Mouse (Mus musculus): ENCODE measurements around the gene 1700001L19Rik. TPM values are rescaled to one million over a fixed set of nuclear protein-coding genes. Genes with fewer than 3 reads are reported as not detected.

The 1700001L19Rik gene
- polyA plus RNA-seq (2012; rRNA removed): 14.6 and 20.3 TPM in 2 replicates

- DNase-seq (ENCODE audit: extremely low spot score in 1 of 2, low spot score in 1 of 2): peak in 1 of 2 experiments; percentile 63
Measured at GRCm38 (mm10) chr13:68597199-68597598, at the start of gene 1700001L19Rik. TSS of gene 1700001L19Rik (plus strand) at chr13:68597421.

GRCm38 (mm10) chr13:68553391-68553790 lies 43.8 kb upstream of the 1700001L19Rik start:
- DNase-seq (ENCODE audit: extremely low spot score in 1 of 2, low spot score in 1 of 2): peak in 1 of 2 experiments; percentile 43

GRCm38 (mm10) chr13:68568110-68568509 lies 29.1 kb upstream of the 1700001L19Rik start:
- DNase-seq (ENCODE audit: extremely low spot score in 1 of 2, low spot score in 1 of 2): no peak

- DNase-seq (ENCODE audit: extremely low spot score in 1 of 2, low spot score in 1 of 2): no peak
Measured at GRCm38 (mm10) chr13:68568548-68568947, 28.7 kb upstream of the 1700001L19Rik start.

- peak; percentile 59 to 92 for DNase-seq (ENCODE audit: extremely low spot score in 1 of 2, low spot score in 1 of 2)
Measured at GRCm38 (mm10) chr13:68569589-68570336, 27.5 kb upstream of the 1700001L19Rik start.

- no peak for DNase-seq (ENCODE audit: extremely low spot score in 1 of 2, low spot score in 1 of 2)
Measured at GRCm38 (mm10) chr13:68572247-68572646, 25.0 kb upstream of the 1700001L19Rik start.

DNA sequence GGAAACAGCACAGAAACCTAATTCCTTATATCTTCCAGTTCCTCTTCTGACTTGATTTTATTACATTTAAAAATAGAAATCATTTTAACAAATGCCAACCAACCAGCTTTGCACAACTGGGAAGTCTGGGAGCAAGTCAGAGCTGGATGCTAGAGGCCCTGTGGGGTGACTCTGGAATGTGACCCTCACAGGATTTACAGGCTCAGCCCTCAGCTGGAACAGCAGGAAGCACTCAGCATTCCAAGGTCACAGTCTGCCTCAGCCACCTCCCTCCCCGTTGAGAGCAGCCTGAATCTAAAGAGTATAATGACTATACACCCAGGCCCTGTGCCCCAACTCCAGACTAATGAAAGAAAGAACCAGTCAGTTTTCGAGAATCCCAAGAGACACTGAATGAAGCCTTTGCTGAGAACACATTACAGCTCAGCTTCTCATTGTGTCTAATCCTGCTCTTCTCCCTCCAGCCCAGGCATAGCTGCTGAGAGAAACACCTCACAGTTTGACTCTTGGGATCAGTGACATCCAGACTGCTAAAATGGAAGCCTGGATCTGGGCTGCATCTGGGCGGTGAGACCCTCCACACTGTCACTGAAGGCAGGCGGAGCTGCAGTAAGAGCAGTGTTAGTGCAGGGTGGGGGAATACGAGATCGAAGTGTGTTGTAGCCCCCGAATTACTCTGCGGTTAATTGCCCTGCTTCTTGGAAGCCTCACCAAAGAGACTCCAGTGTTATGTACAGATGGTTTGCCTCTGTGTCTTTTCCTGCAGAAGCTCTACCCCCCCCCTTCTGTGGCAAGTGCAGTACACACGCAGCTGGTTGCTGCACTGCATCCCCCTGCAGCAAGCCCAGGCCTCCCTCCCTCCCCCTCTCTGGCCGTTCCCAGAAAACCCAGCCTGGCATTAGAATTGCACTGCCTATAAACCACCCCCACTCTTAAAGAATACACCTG lies 24.0 kb upstream of the 1700001L19Rik start:
- no peak for DNase-seq (ENCODE audit: extremely low spot score in 1 of 2, low spot score in 1 of 2)

DNA sequence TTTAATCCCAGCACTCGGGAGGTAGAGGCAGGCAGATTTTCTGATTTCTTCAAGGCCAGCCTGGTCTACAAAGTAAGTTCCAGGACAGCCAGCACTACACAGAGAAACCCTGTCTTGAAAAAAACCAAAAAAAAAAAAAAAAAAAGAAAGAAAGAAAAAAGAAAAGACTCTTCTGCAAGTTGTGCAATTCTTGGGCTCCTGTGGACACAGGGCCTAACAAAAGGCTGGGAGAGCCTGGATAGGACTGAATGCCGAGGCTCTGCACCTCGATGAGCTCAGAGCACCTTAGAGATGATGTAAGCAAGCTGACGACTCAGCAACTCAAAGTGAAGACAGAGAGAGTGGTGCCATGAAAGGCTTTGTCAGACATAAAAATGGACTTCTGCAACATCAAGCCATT lies 22.8 kb upstream of the 1700001L19Rik start:
- no peak for DNase-seq (ENCODE audit: extremely low spot score in 1 of 2, low spot score in 1 of 2)

GRCm38 (mm10) chr13:68577945-68578344 lies 19.3 kb upstream of the 1700001L19Rik start:
- peak in 1 of 2 experiments; percentile 51 for DNase-seq (ENCODE audit: extremely low spot score in 1 of 2, low spot score in 1 of 2)

DNA sequence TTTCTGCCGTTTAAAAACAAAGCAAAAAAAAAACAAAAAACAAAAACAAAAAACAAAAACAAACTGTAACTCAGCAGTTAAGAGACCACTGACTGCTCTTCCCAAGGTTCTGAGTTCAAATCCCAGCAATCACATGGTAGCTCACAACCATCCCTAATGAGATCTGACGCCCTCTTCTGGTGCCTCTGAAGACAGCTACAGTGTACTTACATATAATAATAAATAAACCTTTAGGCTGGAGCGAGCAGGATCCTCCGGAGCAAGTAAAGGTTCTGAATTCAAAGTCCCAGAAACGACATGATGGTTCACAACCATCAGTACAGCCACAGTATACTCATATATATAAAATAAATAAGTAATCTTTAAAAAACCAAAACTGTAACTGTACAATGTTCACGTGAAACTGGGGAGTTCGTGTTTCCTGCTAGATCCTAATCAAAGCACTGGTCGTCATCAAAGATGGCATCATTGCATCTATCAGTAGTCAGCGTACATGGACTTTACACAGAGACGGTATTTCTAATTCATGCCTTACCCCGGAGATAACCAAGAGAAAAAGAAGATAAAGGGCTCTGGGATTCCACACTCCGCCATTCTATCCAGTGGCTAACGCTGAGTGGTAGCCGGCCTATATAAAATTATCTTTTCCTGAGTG lies 16.0 kb upstream of the 1700001L19Rik start:
- DNase-seq (ENCODE audit: extremely low spot score in 1 of 2, low spot score in 1 of 2): no peak

DNA sequence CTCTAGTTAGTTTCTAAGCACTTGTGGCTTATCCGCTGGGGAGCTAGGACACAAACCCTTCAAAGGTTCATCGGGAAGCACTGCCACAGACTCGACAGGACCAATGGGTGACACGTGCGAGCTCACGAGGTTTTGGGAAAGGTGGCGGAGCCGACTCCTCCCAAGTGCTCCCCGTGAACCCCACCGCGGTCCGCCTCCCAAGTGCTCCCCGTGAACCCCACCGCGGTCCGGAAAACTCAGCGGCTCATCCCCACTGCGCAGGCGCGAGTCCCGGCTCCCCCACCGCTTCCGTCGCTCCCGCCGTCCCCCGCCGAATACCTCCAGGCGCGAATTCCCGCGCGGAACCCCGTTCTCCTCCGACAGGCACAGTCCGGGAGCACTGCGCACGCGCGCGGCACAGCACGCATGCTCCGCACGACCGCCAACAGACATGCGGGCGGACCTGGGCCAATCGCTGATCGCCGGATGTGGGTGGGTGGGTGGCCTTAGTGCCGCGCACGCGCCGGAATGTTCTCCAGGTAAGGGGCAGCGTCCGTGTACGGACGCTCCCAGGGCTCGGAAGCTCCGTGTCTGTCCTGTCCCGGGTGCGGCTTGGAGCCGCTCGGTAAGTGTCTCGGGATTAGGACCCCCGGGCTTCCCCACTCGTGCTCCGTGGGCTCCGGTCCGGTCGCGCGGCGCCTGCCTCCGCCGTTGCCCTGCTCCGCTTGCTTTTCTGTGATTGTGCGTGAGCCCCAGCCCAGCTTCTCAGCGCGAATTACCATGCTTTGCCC lies 15.3 kb upstream of the 1700001L19Rik start, which contains the start of the genes Mtrr and Fastkd3:
TSS of gene Mtrr (minus strand) at position 403 of the 770 bp plus-strand sequence.
TSS of gene Fastkd3 (plus strand) at position 488 of the 770 bp plus-strand sequence.
- peak; percentile 90 to 99 for DNase-seq (ENCODE audit: extremely low spot score in 1 of 2, low spot score in 1 of 2)

- DNase-seq (ENCODE audit: extremely low spot score in 1 of 2, low spot score in 1 of 2): no peak
Measured at GRCm38 (mm10) chr13:68582517-68582780, 14.8 kb upstream of the 1700001L19Rik start.

DNA sequence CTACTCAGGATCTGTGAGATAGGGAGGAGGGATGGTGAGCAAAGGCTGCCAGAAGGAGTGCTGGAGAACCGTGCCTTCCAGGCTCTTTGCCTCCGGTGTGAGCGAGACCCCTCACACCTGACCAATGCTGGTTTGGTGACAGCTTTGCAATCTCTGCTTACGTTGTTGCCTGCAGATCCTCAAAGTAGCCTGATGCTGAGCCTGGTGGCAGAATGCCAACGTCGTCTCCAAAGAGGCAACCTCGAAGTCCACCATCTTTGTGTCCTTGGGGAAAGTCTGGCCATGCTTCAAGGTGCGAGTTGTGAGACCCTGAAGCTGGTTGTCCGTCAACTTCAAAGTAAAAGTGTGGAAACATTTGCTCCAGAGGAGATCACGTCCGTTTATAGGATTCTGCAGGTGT lies 13.3 kb upstream of the 1700001L19Rik start:
- DNase-seq (ENCODE audit: extremely low spot score in 1 of 2, low spot score in 1 of 2): no peak

GRCm38 (mm10) chr13:68585441-68585840 lies 11.8 kb upstream of the 1700001L19Rik start:
- DNase-seq (ENCODE audit: extremely low spot score in 1 of 2, low spot score in 1 of 2): no peak

DNA sequence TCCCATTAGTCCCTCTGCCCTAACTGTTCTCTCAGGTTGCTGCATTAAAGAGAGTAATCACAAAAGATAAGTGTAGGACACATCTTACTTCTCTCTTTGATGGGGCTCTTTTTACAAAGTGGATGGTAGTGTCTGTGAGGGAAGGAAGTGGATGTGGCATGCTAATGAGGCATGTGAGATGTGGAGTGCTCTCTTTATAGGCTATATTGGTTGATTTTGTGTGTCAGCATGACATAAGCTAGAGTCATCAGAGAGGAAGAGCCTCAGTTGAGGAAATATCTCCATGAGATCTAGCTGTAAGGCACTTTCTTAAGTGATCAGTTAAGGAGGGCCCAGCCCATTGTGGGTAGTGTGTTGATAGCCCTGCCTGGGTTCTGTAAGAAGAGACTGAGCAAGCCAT lies 8.9 kb upstream of the 1700001L19Rik start:
- DNase-seq (ENCODE audit: extremely low spot score in 1 of 2, low spot score in 1 of 2): no peak

DNA sequence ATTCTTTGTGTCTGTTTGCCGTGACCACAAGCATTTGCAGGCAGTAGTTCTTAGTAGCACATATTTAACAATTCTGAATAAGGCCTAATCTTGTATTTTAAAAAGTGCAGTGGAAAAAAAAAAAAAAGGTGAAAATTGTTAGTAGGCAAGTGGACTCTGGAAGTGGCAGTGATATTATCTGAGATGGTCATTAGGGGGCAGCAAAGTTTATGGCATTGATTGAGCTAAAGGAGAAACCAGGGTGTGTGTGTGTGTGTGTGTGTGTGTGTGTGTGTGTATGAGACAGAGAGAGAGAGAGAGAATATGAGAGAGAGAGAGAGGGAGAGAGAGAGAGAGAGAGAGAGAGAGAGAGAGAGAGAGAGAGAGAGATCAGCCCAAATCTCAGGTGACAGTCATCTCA lies 3.4 kb upstream of the 1700001L19Rik start:
- peak in 1 of 2 experiments; percentile 78 for DNase-seq (ENCODE audit: extremely low spot score in 1 of 2, low spot score in 1 of 2)

GRCm38 (mm10) chr13:68597667-68598066 lies 446 bp downstream of the 1700001L19Rik start:
- peak in 1 of 2 experiments; percentile 40 for DNase-seq (ENCODE audit: extremely low spot score in 1 of 2, low spot score in 1 of 2)

GRCm38 (mm10) chr13:68598953-68599352 lies 1.7 kb downstream of the 1700001L19Rik start:
- no peak for DNase-seq (ENCODE audit: extremely low spot score in 1 of 2, low spot score in 1 of 2)

GRCm38 (mm10) chr13:68601184-68601583 lies 4.0 kb downstream of the 1700001L19Rik start:
- peak in 1 of 2 experiments; percentile 74 for DNase-seq (ENCODE audit: extremely low spot score in 1 of 2, low spot score in 1 of 2)

DNA sequence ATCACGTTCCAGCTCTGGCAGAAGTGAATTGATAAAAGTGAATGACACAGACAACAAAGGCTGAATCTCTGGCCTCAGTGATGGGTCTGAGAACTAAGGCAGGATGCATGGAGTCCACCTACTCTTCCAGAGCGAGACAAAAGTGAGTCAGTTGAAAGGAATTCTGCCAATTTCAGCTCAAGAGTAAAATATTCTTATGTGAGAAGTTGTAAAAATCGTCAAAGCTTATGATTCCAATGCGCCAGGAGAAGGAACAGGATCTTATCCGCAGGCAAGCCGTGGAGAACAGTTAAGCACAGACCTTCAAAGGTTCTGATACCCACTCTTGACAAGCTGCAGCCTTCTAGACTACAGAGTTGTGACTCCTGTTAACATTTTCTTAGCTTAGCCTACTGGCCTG lies 5.9 kb downstream of the 1700001L19Rik start:
- peak in 1 of 2 experiments; percentile 73 for DNase-seq (ENCODE audit: extremely low spot score in 1 of 2, low spot score in 1 of 2)

Data from frontal cortex, adult 2 months (tissue).